Mouse (Mus musculus) forebrain, postnatal 0 days (tissue): Measurements from ENCODE around the gene Capn8. TPM values are rescaled to one million over a fixed set of nuclear protein-coding genes. Genes with fewer than 3 reads are reported as not detected.

Experiments used
- ATAC-seq: fragments of 200-750 bp; cut with Nextera tagmentation; 2 replicates; pipeline ENCODE4 v1.8.0; 2017; ENCODE audit warnings: mild to moderate bottlenecking, moderate library complexity
- DNase-seq: peaks from one replicate; pipeline ENCODE4 v3.0.0-alpha.2; 2015
- H3K27ac ChIP-seq: fragments of 300-500 bp; sonication (generic); 2 replicates; pipeline ENCODE4 v1.5.1; 2014; ENCODE audit warnings: low read depth, mild to moderate bottlenecking, antibody characterized with exemption, low read length, moderate library complexity, mixed read lengths
- H3K27me3 ChIP-seq: fragments of 300-500 bp; sonication (generic); 2 replicates; pipeline ENCODE4 v1.6.1; 2014; ENCODE audit warnings: mild to moderate bottlenecking, low read length, mixed read lengths; ENCODE audit not compliant: insufficient read depth
- H3K36me3 ChIP-seq: fragments of 300-500 bp; sonication (generic); 2 replicates; pipeline ENCODE4 v1.6.1; 2014; ENCODE audit warnings: mild to moderate bottlenecking, moderate library complexity; ENCODE audit not compliant: insufficient read depth
- H3K4me1 ChIP-seq: fragments of 300-500 bp; sonication (generic); 2 replicates; pipeline ENCODE4 v1.6.1; 2014; ENCODE audit warnings: antibody characterized with exemption; ENCODE audit not compliant: insufficient read depth
- H3K4me2 ChIP-seq: fragments of 300-500 bp; sonication (generic); 2 replicates; pipeline ENCODE4 v1.6.1; 2014; ENCODE audit warnings: low read depth, mild to moderate bottlenecking, moderate library complexity
- H3K4me3 ChIP-seq: fragments of 300-500 bp; sonication (generic); 2 replicates; pipeline ENCODE4 v1.5.1; 2014; ENCODE audit warnings: low read depth, low read length, mixed read lengths
- H3K9ac ChIP-seq: fragments of 300-500 bp; sonication (generic); 2 replicates; pipeline ENCODE4 v1.6.1; 2014; ENCODE audit warnings: mild to moderate bottlenecking
- H3K9me3 ChIP-seq: fragments of 300-500 bp; sonication (generic); 2 replicates; pipeline ENCODE4 v1.6.1; 2016; ENCODE audit warnings: low read length
- CTCF ChIP-seq: sonication (generic); IDR thresholded peaks from 2 replicates; pipeline ENCODE4 v1.5.1; 2016; ENCODE audit warnings: antibody characterized with exemption, control low read depth, low read depth
- WGBS: fragments of 180-500 bp; shearing (Covaris S2); extraction: QIAGEN DNeasy Blood & Tissue Kit; methylation state at CpG from one replicate; pipeline ENCODE4 v1.1.7; 2014; 5-methylcytosine and 5-hydroxymethylcytosine counted together
- polyA plus RNA-seq: library from polyadenylated mRNA; unstranded; fragments of >200 nt; fragmentation: Nextera tagmentation; extraction: Ambion mirVana; gene quantifications from 2 replicates; pipeline ENCODE4 v1.2.1, GENCODE M21; 2015
- total RNA-seq: library from RNA; depleted of rRNA; stranded (reverse); fragments of >200 nt; gene quantifications from 2 replicates; pipeline ENCODE4 v1.2.3, GENCODE M21; 2014; rRNA removed

Capn8 gene
- total RNA-seq (not detected in 2 replicates), polyA plus RNA-seq (0.12 TPM in 1 of 2 replicates, not detected in the other)

GRCm38 (mm10) chr1:182564408-182565120 is at the start of gene Capn8:
Capn8 (plus strand) TSS chr1:182565007.
- Histone ChIP-seq H3K27ac (no peak within 1 kb of the TSS), H3K4me1 (no peaks in the 10 kb centered on the region), H3K27me3 (no peaks in the 10 kb centered on the region), H3K9me3 (no peaks in the 10 kb centered on the region), H3K36me3 (no peaks in the 10 kb centered on the region), H3K4me2 (no peak within 1 kb of the TSS), H3K4me3 (no peak within 1 kb of the TSS), H3K9ac (no peak within 1 kb of the TSS)
- DNase-seq: peak; percentile 27
- 70% methylated on average over 5 of the region's 5 CpGs for WGBS
- TF ChIP-seq CTCF: peak; percentile 40; the same call in 1 of the 2 replicates
- no peak for ATAC-seq

GRCm38 (mm10) chr1:182516758-182517676 is 47.8 kb upstream of the Capn8 start, which contains the start of gene Capn2:
Capn2 (minus strand) TSS chr1:182517608.
- peak within 1 kb of the TSS; percentile 88 for H3K27ac ChIP-seq
- H3K36me3 ChIP-seq: peaks cover 4% of the 10 kb centered on the region
- H3K9me3 ChIP-seq: no peaks in the 10 kb centered on the region
- DNase-seq: peak; percentile 83
- peak within 1 kb of the TSS; percentile 96 for H3K9ac ChIP-seq
- peak within 1 kb of the TSS; percentile 88 for H3K4me2 ChIP-seq
- peak; percentile 69 for TF ChIP-seq CTCF
- H3K27me3 ChIP-seq: no peaks in the 10 kb centered on the region
- 0 out of 2 replicates have a peak, but pooled peaks cover 11% of the 10 kb centered on the region for H3K4me1 ChIP-seq
- WGBS: 2% methylated on average over 63 of the region's 84 CpGs
- H3K4me3 ChIP-seq: peak within 1 kb of the TSS; percentile 69
- ATAC-seq: peak; percentile 97

GRCm38 (mm10) chr1:182517677-182518011 is 47.2 kb upstream of the Capn8 start:
- no peak for ATAC-seq
- no peak for TF ChIP-seq CTCF
- 0% methylated on average over 10 of the region's 10 CpGs for WGBS

GRCm38 (mm10) chr1:182518143-182518680 is 46.6 kb upstream of the Capn8 start:
- no peak for ATAC-seq

More at GRCm38 (mm10) chr1:182517677-182518011, 47.2 kb upstream of the Capn8 start:
- peak overlapping the region; percentile 69 for H3K4me3 ChIP-seq
- no peaks in the 10 kb centered on the region; the same call in 1 of the 2 replicates for H3K36me3 ChIP-seq
- DNase-seq: no peak
- peak overlapping the region; percentile 96 for H3K9ac ChIP-seq
- no peaks in the 10 kb centered on the region for H3K27me3 ChIP-seq
- H3K9me3 ChIP-seq: no peaks in the 10 kb centered on the region
- H3K4me1 ChIP-seq: 0 out of 2 replicates have a peak, but pooled peaks cover 11% of the 10 kb centered on the region
- peak overlapping the region; percentile 88; the same call in 1 of the 2 replicates for H3K27ac ChIP-seq
- peak overlapping the region; percentile 88 for H3K4me2 ChIP-seq

GRCm38 (mm10) chr1:182518811-182519210 is 46.0 kb upstream of the Capn8 start:
- ATAC-seq: no peak

More at GRCm38 (mm10) chr1:182518143-182518680, 46.6 kb upstream of the Capn8 start:
- 57% methylated on average over 10 of the region's 10 CpGs for WGBS
- no peak for TF ChIP-seq CTCF
- H3K9me3 ChIP-seq: no peaks in the 10 kb centered on the region
- no peaks in the 10 kb centered on the region for H3K36me3 ChIP-seq
- H3K9ac ChIP-seq: no peak overlapping the region
- DNase-seq: no peak
- no peak overlapping the region for H3K27ac ChIP-seq
- H3K4me3 ChIP-seq: no peak overlapping the region
- H3K4me2 ChIP-seq: no peak overlapping the region
- H3K4me1 ChIP-seq: 0 out of 2 replicates have a peak, but pooled peaks cover 11% of the 10 kb centered on the region
- no peaks in the 10 kb centered on the region for H3K27me3 ChIP-seq

GRCm38 (mm10) chr1:182519341-182519740 is 45.5 kb upstream of the Capn8 start:
- Histone ChIP-seq H3K9ac (no peak overlapping the region), H3K4me2 (no peak overlapping the region), H3K27me3 (no peaks in the 10 kb centered on the region), H3K36me3 (no peaks in the 10 kb centered on the region), H3K4me3 (no peak overlapping the region), H3K27ac (no peak overlapping the region), H3K9me3 (no peaks in the 10 kb centered on the region), H3K4me1 (0 out of 2 replicates have a peak, but pooled peaks cover 11% of the 10 kb centered on the region)
- DNase-seq (no peak), ATAC-seq (no peak)
- whole genome bisulfite sequencing: 76% methylated on average over 5 of the region's 5 CpGs
- TF ChIP-seq CTCF: no peak

More at GRCm38 (mm10) chr1:182518811-182519210, 46.0 kb upstream of the Capn8 start:
- no peak for TF ChIP-seq CTCF
- WGBS: 83% methylated on average over 6 of the region's 6 CpGs
- Histone ChIP-seq H3K9me3 (no peaks in the 10 kb centered on the region), H3K27ac (no peak overlapping the region), H3K4me3 (no peak overlapping the region), H3K36me3 (no peaks in the 10 kb centered on the region), H3K9ac (no peak overlapping the region), H3K27me3 (no peaks in the 10 kb centered on the region), H3K4me1 (0 out of 2 replicates have a peak, but pooled peaks cover 11% of the 10 kb centered on the region), H3K4me2 (no peak overlapping the region)
- no peak for DNase-seq
